Mouse (Mus musculus) MEL (cell line): ENCODE results near the gene Hes1. TPM values are rescaled to one million over a fixed set of nuclear protein-coding genes. Genes with fewer than 3 reads are reported as not detected.

Experiments
- DNase-seq: peaks from one replicate; pipeline ENCODE4 v3.0.0; 2011; ENCODE audit warnings: low read depth, low spot score
- H3K27ac ChIP-seq: 2 replicates; pipeline ENCODE4 v1.5.1; 2012; ENCODE audit warnings: low read depth, mild to moderate bottlenecking, control low read depth, low read length, moderate library complexity; ENCODE audit not compliant: control insufficient read depth
- H3K27me3 ChIP-seq, 2 experiments: fragments of 150-350 bp in 1 of 2; sonication (generic) in 1 of 2; 2 replicates each; pipeline ENCODE4 v1.6.1; 2012; ENCODE audit warnings: low read length in 2 of 2, mild to moderate bottlenecking in 2 of 2, improper control_type of control experiment in 1 of 2, moderate library complexity in 1 of 2; ENCODE audit not compliant: insufficient read depth in 2 of 2, control insufficient read depth in 1 of 2
- H3K36me3 ChIP-seq, 2 experiments: 2 replicates each; pipeline ENCODE4 v1.6.1; 2012 to 2014; ENCODE audit warnings: low read length in 2 of 2, improper control_type of control experiment in 1 of 2, inconsistent platforms in 1 of 2, mild to moderate bottlenecking in 1 of 2; ENCODE audit not compliant: insufficient read depth in 2 of 2, control insufficient read depth in 1 of 2
- H3K4me1 ChIP-seq, 2 experiments: fragments of 150-350 bp in 1 of 2; sonication (generic) in 1 of 2; 2 replicates each; pipeline ENCODE4 v1.6.1; 2012; ENCODE audit warnings: low read length in 2 of 2, improper control_type of control experiment in 1 of 2, mild to moderate bottlenecking in 1 of 2; ENCODE audit not compliant: insufficient read depth in 2 of 2, control insufficient read depth in 1 of 2
- H3K4me3 ChIP-seq, 2 experiments: fragments of 150-350 bp in 1 of 2; sonication (generic) in 1 of 2; 2 replicates each; pipeline ENCODE4 v1.5.1; 2012; ENCODE audit warnings: low read depth in 2 of 2, low read length in 2 of 2, mild to moderate bottlenecking in 2 of 2, moderate library complexity in 2 of 2, control low read depth in 1 of 2, improper control_type of control experiment in 1 of 2; ENCODE audit not compliant: control insufficient read depth in 1 of 2, insufficient read depth in 1 of 2
- H3K79me2 ChIP-seq: 2 replicates; pipeline ENCODE4 v1.6.1; 2012; ENCODE audit warnings: mild to moderate bottlenecking, low read length, moderate library complexity; ENCODE audit not compliant: control insufficient read depth, poor library complexity, insufficient read depth
- H3K9ac ChIP-seq: 2 replicates; pipeline ENCODE4 v1.6.1; 2012; ENCODE audit warnings: low read depth, mild to moderate bottlenecking, control low read depth, low read length, moderate library complexity; ENCODE audit not compliant: control insufficient read depth, poor library complexity, severe bottlenecking
- H3K9me3 ChIP-seq: fragments of 150-350 bp; sonication (generic); replicated peaks from 2 replicates; pipeline ENCODE4 v1.6.1; 2012; ENCODE audit warnings: mild to moderate bottlenecking, low read length, improper control_type of control experiment, moderate library complexity; ENCODE audit not compliant: insufficient read depth
- BHLHE40 ChIP-seq: IDR thresholded peaks from 2 replicates; pipeline ENCODE4 v1.6.1; 2012; ENCODE audit warnings: low read depth, mild to moderate bottlenecking, inconsistent platforms, low read length, improper control_type of control experiment, borderline replicate concordance
- EP300 ChIP-seq, 2 experiments: IDR thresholded peaks; 2 replicates each; pipeline ENCODE4 v1.6.1; 2011; ENCODE audit warnings: improper control_type of control experiment in 2 of 2, low read length in 2 of 2, low read depth in 1 of 2, mild to moderate bottlenecking in 1 of 2
- ETS1 ChIP-seq: IDR thresholded peaks from 2 replicates; pipeline ENCODE4 v1.6.1; 2012; ENCODE audit warnings: low read depth, mild to moderate bottlenecking, inconsistent platforms, low read length, improper control_type of control experiment, moderate library complexity
- HCFC1 ChIP-seq: IDR thresholded peaks from 2 replicates; pipeline ENCODE4 v1.6.1; 2012; ENCODE audit warnings: low read depth, mild to moderate bottlenecking, inconsistent platforms, low read length, improper control_type of control experiment, moderate library complexity
- JUND ChIP-seq: IDR thresholded peaks from 2 replicates; pipeline ENCODE4 v1.6.1; 2011; ENCODE audit warnings: low read depth, mild to moderate bottlenecking, improper control_type of control experiment, low read length
- MAX ChIP-seq: IDR thresholded peaks from 2 replicates; pipeline ENCODE4 v1.6.1; 2011; ENCODE audit warnings: low read length, improper control_type of control experiment
- POLR2A ChIP-seq, 2 experiments: IDR thresholded peaks; 2 replicates each; pipeline ENCODE4 v1.6.1; 2011 to 2012; ENCODE audit warnings: low read length in 2 of 2, mild to moderate bottlenecking in 2 of 2, control low read depth in 1 of 2, improper control_type of control experiment in 1 of 2, low read depth in 1 of 2, moderate library complexity in 1 of 2; ENCODE audit not compliant: control insufficient read depth in 1 of 2, insufficient read depth in 1 of 2, poor library complexity in 1 of 2
- POLR2AphosphoS5 ChIP-seq: IDR thresholded peaks from 2 replicates; pipeline ENCODE4 v1.6.1; 2012; ENCODE audit warnings: low read depth, borderline replicate concordance, mild to moderate bottlenecking, inconsistent platforms, low read length, moderate library complexity, mixed read lengths
- SIN3A ChIP-seq: IDR thresholded peaks from 2 replicates; pipeline ENCODE4 v1.6.1; 2012; ENCODE audit warnings: low read length, improper control_type of control experiment, inconsistent platforms
- TBP ChIP-seq: IDR thresholded peaks from 2 replicates; pipeline ENCODE4 v1.8.0; 2011; ENCODE audit warnings: low read depth, low read length, improper control_type of control experiment
- TCF12 ChIP-seq: IDR thresholded peaks from 2 replicates; pipeline ENCODE4 v1.6.1; 2014; ENCODE audit warnings: low read depth, mild to moderate bottlenecking, inconsistent platforms, low read length, improper control_type of control experiment, moderate library complexity
- UBTF ChIP-seq: IDR thresholded peaks from 2 replicates; pipeline ENCODE4 v1.6.1; 2012; ENCODE audit warnings: low read depth, mild to moderate bottlenecking, inconsistent platforms, low read length, improper control_type of control experiment, moderate library complexity, borderline replicate concordance; ENCODE audit not compliant: insufficient read depth
- USF1 ChIP-seq: IDR thresholded peaks from 2 replicates; pipeline ENCODE4 v1.6.1; 2014; ENCODE audit warnings: low read depth, mild to moderate bottlenecking, inconsistent platforms, low read length, improper control_type of control experiment, moderate library complexity
- USF2 ChIP-seq, 2 experiments: IDR thresholded peaks; 2 replicates each; pipeline ENCODE4 v1.6.1; 2011 to 2012; ENCODE audit warnings: improper control_type of control experiment in 2 of 2, low read length in 2 of 2, borderline replicate concordance in 1 of 2, inconsistent platforms in 1 of 2, low read depth in 1 of 2, mild to moderate bottlenecking in 1 of 2; ENCODE audit not compliant: insufficient read depth in 1 of 2
- ZC3H11A ChIP-seq: IDR thresholded peaks from 2 replicates; pipeline ENCODE4 v1.6.1; 2012; ENCODE audit warnings: low read depth, mild to moderate bottlenecking, inconsistent platforms, low read length, improper control_type of control experiment
- ZMIZ1 ChIP-seq: IDR thresholded peaks from 2 replicates; pipeline ENCODE4 v1.6.1; 2012; ENCODE audit warnings: low read depth, mild to moderate bottlenecking, inconsistent platforms, low read length, improper control_type of control experiment, moderate library complexity
- polyA plus RNA-seq, 2 experiments: library from polyadenylated mRNA; stranded (reverse) in 1 of 2; unstranded in 1 of 2; fragments of >175 nt in 1 of 2; fragments of >200 nt in 1 of 2; gene quantifications; 2 replicates each; pipeline versions ENCODE4 v1.2.1 to v1.2.4; 2012; ENCODE audit warnings: low replicate concordance in 2 of 2, low read depth in 1 of 2; ENCODE audit not compliant: insufficient read length in 2 of 2, insufficient read depth in 1 of 2, missing spikeins in 1 of 2
- total RNA-seq: library from RNA; depleted of rRNA; stranded (reverse); fragments of 300-350 nt; gene quantifications from 2 replicates; pipeline ENCODE4 v1.2.3, GENCODE M21; 2012

Gene Hes1
- total and polyA plus RNA-seq, 3 experiments = 2.3 to 3.0 TPM; not detected in 1

DNA sequence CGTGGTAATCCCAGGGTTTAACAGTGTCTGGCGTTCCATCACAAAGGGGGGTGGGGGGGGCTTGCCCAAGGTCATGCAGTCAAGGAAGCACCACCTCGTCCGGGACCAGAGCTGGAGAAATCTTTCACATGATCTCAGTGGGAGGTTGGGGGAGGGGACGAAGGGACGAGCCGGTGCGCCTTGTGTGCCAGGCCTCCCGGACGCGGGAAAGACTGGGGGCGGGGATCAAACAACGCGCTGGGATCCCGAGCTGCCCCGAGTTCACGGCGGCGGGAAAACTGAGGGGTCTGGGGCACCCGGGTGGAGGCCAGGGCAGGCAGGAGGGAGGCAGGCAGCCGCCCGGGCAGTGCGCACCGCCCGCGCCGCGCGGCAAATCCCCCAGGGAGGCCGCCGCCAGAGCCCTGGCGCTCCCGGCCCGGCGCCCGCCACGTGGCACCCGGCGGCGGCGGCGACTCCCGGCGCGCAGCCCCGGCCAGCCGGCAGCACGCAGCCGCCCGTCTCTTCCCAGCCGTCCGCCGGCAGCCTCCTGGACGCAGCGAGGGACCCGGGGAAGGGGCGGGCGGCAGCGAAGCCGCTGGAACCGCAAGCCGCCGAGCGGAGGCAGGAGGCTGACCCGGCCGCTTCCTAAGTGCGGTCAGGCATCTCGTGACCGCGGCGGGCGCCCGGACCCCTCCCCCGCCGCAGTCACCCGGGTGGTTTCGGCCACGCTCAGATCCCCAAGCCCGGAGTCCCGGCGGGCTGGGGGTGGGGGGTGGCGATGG lies 883 bp upstream of the Hes1 start:
- H3K4me1 ChIP-seq = peaks cover 0 to 27% of the 10 kb centered on the region in 2 experiments; a peak in 3 of 4 replicates
- peaks cover 25 to 54% of the 10 kb centered on the region in 2 experiments for H3K27me3 ChIP-seq
- TF ChIP-seq HCFC1 (no peak), ETS1 (no peak), TBP (no peak), EP300 (IDR thresholded peaks at IDR 0.05; ENCODE audit: low read depth in 1 of 2, low read length in 2 of 2) (no peak), ZMIZ1 (no peak), USF1 (no peak), POLR2A (IDR thresholded peaks at IDR 0.05; ENCODE audit: control insufficient read depth in 1 of 2, insufficient read depth in 1 of 2, low read depth in 1 of 2, low read length in 2 of 2, poor library complexity in 1 of 2) (0 out of 4 replicates have a peak, but pooled peaks of 1 of the 2 experiments have one; percentile 11), ZC3H11A (no peak), POLR2AphosphoS5 (no peak), USF2 (IDR thresholded peaks at IDR 0.05; ENCODE audit: borderline replicate concordance in 1 of 2, insufficient read depth in 1 of 2, low read depth in 1 of 2, low read length in 2 of 2) (no peak), BHLHE40 (no peak), JUND (no peak), UBTF (no peak), MAX (peak; percentile 35; the same call in 1 of the 2 replicates)

DNA sequence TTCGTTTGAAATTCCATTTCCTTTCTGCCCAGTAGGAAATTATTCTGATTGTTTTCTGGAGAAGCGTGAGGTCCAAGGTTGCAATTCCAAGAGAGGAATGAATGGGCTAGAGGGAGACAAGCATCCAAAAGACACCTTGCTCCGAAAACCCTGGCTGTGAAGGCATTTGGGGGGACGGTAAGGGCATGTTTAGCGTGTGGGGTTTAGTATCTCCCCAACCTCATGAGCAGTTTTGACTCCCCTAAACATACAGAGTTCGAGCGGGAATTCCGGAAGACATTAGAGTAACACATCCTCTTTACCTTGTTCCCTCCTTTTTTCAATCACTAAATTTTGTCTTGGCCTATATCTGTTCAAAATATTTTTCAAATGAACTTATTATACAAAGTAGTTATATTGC lies 429 bp downstream of the Hes1 start:
- peaks cover 0 to 26% of the 10 kb centered on the region in 2 experiments; a peak in 3 of 4 replicates for H3K4me1 ChIP-seq
- H3K27me3 ChIP-seq = peaks cover 24 to 61% of the 10 kb centered on the region in 2 experiments
- peak overlapping the region; percentile 59 for H3K27ac ChIP-seq
- H3K36me3 ChIP-seq = peaks cover 0 to 15% of the 10 kb centered on the region in 2 experiments; a peak in 2 of 4 replicates
- H3K9me3 ChIP-seq = no peaks in the 10 kb centered on the region
- TF ChIP-seq JUND (no peak), POLR2AphosphoS5 (no peak), EP300 (IDR thresholded peaks at IDR 0.05; ENCODE audit: low read depth in 1 of 2, low read length in 2 of 2) (no peak), ZMIZ1 (no peak), TCF12 (no peak), SIN3A (no peak)
- no peak for DNase-seq
- H3K4me3 ChIP-seq = peak overlapping the region; percentile 33 to 52
- peaks cover 7% of the 10 kb centered on the region for H3K79me2 ChIP-seq
- peak overlapping the region; percentile 93 for H3K9ac ChIP-seq

More for the DNA sequence above, 883 bp upstream of the Hes1 start:
- Histone ChIP-seq H3K36me3 (peaks cover 0 to 13% of the 10 kb centered on the region in 2 experiments; a peak in 2 of 4 replicates), H3K27ac (peak overlapping the region; percentile 25; the same call in 1 of the 2 replicates), H3K9me3 (no peaks in the 10 kb centered on the region), H3K79me2 (peaks cover 7% of the 10 kb centered on the region), H3K9ac (peak overlapping the region; percentile 93), H3K4me3 (peak overlapping the region; percentile 55 to 60)
- peak; percentile 53 for DNase-seq
